Mouse (Mus musculus) natural killer cell, adult 2 months (primary cell): Measurements from ENCODE around the gene Cpne6.

Experiments
- DNase-seq, 2 experiments: peaks; one replicate each; pipeline ENCODE4 v3.0.0; 2022; ENCODE audit warnings: low spot score in 2 of 2

The Cpne6 gene

DNA sequence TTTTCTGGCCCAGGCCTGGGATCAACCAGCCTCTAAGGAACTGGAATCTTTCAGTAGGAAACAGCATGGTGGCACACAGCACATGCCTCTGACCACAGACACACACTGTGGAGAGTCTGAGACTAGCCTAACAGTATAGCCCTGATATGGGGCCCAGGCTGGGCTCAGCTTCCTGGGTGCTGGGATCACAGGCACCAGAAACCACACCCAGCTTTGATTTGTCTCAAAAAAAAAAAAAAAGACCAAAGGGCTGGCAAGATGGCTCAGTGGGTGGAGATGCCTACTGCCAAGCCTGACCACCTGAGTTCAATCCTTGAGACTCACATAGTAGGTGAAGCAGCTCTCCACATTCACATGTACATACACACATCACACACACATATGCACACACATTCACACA, 44.4 kb downstream of the Cpne6 start:
- DNase-seq: no peak

DNA sequence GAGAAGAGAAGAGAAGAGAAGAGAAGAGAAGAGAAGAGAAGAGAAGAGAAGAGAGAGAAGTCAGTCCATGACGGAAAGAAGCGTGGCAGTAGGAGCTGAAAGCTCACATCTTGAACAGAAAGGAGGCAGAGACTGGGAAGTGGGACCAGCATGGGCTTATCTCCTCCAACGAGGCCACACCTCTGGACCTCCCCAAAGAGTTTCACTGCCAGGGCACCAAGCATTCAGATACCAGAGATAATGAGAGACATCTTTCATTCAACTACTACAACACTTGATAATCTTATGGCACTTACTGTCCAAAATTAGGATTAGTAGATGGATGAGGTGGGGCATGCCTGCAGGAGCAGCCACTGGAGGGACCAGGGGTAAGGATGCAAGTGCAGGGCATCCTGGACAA, 45.5 kb downstream of the Cpne6 start:
- no peak for DNase-seq

DNA sequence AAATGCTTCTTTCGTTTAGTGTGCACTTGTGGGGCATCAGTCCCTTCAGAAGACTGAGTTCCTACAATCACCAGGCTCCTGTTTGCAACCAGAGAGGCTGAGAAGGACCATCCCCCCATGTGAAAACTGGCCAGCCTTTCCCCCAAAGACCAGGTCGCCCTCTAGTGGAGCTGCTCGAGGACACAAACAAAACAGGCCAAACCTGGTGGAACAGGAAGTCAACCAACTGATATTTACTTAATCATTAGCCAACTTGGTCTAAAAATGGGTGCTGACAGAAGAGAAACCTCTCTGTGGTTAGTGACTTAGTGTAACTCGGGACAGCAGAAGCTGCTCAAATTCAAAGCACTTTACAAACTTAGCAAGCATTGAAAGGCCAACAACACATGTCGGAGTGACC, 46.8 kb downstream of the Cpne6 start:
- DNase-seq: peak; percentile 77 to 87

DNA sequence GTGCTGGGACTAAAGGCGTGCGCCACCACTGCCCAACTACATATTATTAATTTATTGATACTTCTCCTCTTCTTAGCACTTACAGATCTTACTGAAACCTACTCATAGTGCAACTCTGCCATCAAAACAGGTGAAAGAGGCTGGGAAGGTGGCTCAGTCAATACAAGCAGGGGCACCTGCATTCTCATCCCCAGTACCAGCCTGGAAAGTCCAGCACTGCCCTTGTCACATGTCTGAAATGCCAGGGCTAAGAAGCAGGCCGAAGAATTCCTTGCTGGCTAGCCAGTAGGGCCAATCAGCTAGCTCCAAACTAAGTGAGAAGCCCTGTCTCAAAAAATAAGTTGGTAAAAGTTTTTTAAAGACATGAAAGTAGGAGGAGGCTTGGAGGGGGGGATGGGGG, 47.3 kb downstream of the Cpne6 start:
- no peak for DNase-seq

DNA sequence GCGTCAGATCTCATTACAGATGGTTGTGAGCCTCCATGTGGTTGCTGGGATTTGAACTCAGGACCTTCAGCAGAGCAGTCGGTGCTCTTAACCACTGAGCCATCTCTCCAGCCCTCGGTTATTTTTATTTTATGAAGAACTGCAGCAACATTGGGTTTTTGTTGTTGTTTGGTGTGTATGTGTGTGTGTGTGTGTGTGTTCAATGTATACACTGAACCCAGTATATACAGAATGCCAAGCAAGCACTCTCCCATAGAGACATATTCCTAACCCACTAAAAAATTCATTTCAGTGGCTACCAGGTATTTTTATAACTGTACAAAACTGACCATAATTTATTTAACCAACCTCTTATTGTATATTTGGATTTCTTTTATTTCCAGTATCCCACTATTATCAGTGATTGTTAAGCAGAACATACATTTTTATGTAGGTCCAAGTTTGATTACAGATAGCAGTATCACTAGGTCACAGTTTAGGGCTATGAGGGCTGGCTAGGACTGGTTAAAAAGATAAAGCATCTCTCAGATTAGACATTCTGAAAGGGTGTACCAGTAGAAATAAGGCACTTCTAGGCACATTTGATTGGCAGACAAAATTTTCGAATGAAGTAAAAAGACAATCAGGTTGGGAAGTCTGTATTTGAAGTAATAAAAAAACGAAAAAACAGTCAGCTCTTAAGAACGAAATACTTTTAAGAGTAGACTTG, 48.6 kb downstream of the Cpne6 start:
- DNase-seq: no peak

DNA sequence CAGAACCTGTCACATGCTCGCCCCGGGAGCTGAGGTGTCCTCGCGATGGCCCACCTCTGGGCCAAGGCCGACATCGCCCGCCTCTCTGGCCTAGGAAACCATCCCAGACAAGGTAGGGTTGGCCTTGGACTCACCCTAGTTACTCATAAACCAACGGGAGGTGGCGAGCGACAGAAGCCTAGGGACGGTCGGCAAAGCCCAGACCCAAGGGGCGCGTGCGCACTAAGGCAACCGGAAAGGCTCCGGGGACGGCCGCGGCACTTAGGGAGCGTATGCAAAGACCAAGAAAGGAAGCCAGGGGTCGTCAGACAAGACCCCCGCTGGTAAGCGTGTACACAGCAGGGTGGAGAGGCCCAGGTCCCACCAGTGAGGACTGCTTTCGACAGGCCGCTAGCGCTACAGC, 49.6 kb downstream of the Cpne6 start, which contains the start of gene Dcaf11:
Dcaf11 (plus strand) TSS at position 208 of the 403 bp plus-strand sequence.
- peak; percentile 89 to 90 for DNase-seq

DNA sequence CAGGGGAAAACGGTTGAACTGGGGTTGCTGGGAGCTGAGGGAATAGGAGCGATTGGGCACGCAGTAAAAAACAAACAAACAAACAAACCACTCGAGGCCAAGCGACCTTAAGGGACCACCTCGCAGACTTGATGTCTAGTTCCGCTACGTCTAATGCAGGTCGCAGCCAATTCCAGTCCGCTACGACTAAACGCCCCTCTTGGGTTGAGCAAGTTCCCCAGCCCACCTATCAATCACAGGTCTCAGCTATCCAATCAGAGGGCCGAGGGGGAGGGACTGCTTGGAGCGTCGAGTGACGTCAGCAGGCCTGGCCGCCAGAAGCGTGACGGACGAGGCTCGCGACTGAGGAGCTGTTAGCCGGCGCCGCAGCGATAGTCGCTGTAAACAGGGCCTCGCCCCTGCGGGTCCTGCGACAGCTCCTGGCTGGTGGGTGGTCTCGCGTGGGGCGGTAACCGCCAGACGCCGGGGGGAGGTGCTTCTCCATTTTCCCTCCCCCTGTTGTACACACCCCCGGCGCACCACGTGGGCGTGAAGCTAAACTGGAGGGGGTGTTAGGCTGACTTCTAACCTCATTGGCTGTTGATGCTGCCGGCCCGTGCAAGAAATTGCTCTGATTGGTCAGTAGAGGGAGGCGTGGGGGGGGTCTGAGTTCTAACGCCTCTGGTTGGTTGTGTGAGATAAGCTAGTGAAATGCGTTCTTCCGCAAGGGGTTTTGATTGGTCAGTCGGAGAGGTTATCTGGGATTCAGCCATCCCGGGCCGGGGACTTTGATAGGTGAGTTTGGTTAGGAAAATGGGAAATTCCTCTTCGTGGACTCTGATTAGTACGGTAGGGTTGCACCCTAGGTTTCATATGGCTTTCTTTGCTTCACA, 50.2 kb downstream of the Cpne6 start, which contains the start of gene A730061H03Rik:
A730061H03Rik (minus strand) TSS at position 205 of the 872 bp plus-strand sequence.
- peak; percentile 99 for DNase-seq

DNA sequence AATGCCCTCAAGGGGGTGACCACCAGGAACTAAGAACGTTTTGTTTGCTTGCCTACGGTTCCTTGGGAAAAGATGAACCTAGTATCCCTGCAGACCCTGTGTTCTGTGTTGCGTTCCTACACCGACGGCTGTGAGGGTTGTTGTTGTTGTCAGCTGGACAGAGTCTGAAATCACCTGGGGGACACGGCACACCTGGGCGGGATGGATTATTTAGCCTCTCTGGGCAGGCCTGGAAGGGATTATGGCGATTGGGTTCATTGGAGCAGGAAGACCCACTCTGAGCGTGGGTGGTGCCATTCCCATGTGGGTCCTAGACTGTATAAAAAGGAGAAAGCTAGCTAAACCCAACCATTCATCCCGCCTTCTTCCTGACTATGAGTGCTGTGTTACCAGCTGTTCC, 51.6 kb downstream of the Cpne6 start:
- DNase-seq: no peak

DNA sequence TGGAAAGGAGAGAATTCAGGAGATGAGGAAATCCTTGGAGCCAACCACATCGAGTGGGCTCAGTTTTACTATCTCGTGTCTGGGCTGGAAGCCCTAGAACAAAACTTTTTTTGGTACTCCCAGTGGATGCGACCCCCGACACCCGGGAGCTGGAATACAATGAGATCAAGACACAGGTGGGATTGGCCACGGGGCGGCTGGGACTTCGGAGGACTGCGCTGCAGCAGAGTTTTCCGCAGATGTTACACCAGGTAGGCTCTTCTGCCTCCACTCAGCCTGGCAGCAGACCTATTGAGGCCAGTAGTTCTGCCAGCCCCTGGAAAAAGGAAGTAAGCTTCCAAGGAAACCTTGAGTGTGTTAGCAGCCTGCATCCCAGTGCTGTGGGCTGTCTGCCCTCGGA, 53.0 kb downstream of the Cpne6 start:
- DNase-seq: no peak

DNA sequence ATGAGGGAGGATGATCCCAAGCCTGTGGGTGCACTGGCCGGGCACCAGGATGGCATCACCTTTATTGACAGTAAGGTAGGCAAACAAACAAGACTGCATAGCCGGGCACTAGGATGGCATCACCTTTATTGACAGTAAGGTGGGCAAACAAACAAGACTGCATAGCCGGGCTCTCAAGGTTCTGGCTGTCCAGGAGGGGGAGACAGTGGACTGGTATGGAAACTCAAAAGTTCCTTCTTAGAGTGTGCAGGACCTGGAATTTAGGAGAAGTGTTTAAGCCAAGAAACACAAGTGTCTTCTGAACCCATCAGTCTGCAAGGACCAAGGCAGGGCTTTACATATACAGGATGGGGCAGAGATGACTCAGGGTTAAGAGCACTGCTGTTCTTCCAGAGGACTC, 55.5 kb downstream of the Cpne6 start:
- DNase-seq: no peak
